Mouse (Mus musculus) regulatory T cell (primary cell): ENCODE measurements around the gene Kcnj10.

ENCODE experiments used
- in situ Hi-C: fragments of 300-600 bp; cut with MboI, MseI; formaldehyde crosslinking; loops from one replicate; pipeline ENCODE4 v1.15.1; 2025; ENCODE audit warnings: high pct_unique_total_duplicates

Kcnj10 gene

DNA sequence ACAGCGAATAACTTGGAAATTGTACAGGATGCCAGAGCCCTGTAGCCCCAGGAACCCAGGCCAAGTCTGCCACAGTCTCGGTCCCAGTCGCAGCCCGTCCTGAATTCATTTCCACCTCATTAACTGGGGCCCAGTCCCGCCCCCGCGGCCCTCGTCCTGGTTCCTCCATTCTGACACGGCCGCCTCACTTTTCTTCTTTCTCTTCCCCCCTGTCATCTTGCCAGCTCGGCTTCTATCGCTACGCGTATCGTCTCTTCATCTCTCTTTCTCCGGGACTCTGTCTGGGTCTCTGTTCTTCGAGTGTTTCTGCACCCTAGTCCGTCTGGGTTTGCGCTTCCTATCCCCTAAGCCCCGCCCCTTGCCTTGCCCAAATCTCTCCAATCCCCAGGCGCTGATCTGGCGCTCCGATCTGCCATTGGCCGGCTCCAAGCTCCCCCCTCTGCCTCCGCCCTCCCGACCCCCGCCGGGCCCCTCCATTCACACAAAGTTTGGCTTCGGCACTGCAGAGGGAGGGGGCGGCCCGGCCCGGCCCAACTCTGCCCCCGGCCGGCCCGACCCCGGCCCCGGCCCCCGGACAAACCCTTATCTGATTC is at the start of gene Kcnj10:
TSS of gene Kcnj10 (plus strand) at position 482 of the 593 bp plus-strand sequence.
- in situ Hi-C loops, result no loop called here

DNA sequence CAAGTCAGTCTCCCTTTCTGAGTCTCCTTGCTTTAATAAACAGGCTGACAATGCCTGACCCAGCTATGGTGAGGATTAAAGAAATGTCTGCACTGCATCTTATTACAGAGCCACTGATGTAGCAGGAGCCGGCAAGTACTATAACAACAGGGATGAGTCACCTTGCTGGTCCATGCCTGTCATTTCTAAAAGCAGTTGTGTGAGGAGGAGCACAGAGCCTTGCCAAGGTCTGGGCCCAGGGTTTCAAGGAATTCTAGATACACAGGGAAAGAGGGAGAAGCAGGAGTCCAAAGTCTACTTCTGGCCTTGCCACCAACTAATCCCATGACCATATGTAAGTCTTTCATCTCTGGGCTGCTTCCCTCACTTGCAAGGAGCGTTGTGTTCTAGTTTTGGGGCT is 48.1 kb upstream of the Kcnj10 start:
- in situ Hi-C loops, result no loop called here

DNA sequence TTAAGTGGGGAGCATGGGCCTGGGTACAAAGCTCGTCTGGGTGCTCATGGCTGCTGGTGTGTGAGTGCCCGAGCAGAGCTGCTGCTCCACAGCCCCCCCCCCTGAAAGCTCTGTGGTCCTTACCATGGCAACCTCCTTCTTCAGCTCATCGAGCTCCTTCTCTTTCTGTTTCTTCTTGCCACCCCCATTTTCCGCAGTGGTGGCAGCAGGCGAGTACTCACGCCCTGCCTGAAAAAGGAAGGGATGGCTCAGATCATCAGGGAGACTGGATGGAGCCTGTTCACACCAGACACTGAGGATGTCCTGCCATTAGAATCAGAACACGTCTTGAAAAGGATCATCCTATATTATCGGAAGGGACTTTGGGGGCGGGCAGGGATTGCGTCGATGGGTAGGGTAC is 47.6 kb upstream of the Kcnj10 start:
- in situ Hi-C loops, result no loop called here

DNA sequence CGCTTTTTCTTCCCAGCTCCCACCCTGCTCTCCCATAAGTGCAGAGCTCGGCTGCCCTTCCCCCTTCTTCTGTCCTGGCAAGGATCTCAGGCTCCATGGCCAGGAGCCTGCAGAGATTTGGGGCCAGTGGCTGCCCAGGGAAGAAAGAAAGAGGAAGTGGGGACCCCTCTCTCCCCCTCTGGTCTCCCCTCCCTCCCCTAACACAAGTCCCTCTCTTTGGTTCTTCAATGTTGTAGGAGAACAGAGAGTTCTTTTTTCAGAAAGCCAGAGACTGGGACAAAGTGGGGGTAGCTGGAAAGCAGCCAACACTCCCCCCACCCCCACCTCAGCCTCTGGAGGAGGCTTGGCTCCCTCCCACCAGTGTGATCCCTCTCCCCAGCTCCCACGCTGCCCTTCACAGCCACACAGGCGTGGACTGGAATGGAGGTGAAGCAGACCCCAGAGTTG is 45.2 kb upstream of the Kcnj10 start:
- in situ Hi-C loops, result no loop called here

DNA sequence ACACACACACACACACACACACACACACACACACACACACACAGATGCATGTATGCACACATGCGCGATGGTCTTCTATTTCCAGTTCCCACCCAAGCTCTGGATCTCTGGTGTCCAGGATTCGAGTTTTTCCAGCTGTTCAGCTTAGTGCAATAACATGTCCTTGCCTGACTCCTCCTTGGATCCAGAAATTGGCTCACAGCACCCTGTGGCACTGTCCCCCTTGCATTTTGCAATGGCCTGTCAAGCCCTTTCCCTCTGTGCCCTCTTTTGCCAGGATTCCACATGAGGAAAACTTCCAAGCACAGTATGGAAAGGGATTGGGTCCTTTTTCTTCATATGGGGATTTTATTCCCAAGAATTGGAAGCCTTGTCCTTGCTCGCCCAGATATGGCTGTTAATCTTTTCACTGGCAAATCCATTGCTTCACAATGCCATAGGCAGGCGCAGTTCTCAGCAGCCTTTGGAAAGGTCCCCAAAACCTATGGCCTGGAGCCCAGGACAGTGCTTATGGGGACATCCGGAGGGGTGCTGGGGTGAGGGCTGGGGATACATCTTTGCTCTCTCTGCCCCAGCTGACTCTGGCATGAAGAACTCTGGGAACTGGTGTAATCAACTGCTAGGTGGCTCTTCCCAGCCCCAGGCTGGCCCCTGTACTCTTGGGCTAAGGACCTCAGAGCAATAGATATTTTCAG is 44.0 kb upstream of the Kcnj10 start:
- in situ Hi-C loops, result no loop called here

DNA sequence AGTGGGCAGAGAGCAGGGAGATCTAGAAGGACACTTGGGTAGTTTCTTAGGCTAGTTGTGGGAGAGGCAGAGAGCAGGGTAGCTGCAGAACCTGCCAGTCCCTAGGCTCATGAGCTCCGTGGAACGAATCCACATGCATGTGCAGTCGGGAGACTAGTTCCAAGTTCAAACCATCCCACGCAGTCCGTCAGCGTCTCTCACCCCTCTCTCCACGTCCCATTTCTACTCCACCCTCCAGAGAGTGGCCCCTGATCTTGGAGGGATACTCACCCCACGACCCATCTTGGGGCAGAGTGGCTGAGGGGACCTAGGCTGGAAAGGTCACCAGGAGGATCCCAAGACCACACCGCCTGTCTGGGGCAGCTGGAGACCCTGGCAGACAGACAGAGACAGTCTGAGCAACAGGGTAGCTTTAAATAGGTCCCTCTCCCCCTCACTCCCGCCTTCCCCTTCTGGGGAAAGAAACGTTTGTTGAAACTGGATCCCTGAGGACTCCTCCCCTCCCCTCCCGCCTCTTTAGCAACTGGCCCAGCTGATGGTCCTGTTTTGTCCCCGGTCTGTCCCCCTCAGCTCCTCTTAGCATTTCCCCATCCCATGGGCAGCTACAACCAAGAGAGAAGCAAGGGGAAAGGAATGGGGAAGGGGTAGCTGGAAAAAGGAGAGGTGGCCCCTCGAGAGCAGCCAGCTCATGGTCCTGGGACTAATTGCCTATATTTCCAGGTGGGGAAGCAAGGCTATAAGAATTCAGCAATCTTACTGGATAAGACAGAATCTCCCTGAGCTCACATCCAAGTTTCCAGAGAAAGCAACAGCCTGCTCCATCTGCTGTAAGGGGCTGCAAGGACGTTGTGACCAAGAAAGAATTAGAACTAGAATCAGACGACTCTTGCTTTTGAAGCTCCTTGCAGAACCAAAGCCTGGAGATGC is 43.1 kb upstream of the Kcnj10 start, which contains the start of gene Atp1a2:
TSS of gene Atp1a2 (minus strand) at position 454 of the 927 bp plus-strand sequence.
- in situ Hi-C loops, result no loop called here

DNA sequence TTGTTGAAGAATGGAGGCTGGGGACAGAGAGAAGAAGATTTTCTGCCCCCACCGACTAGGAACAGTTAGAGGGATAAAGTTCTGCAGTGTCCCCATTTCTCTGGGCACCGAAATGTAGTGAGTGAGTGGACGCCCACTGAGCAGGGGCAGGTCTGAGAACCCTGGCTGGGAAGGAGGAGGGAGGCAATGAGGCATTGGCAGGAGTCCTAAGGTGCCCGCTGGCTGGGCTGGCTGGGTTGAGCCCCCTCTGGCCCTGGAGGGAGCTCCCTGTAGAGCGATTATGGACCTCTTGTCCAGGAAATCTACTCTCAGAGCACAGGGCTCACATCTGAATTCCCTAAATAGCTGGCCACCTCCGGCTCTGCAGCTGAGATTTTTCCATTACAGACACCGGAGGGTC is 41.5 kb upstream of the Kcnj10 start:
- in situ Hi-C loops, result no loop called here

DNA sequence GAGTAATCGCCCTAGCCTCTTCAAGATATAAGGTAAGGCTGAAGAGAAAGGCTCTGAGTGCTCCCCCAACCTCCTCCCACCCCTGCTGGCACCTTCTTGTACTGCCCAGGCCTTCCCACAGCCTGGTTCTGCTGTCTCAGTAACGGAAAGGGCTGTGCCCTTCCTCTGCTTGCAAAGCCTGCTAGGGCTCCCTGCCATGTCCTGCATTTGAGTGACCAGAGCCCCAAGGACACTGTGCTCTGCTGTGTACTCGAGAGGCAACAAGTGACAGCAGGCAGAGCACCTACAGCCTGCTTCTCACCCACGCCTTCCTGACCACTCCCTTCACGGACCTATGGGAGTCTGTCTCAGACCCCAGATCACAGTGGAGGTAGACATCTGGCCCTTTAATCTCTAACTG is 40.8 kb upstream of the Kcnj10 start:
- in situ Hi-C loops, result loop anchor here (10.0 kb wide), 1 partner anchor 85 kb away; the partner anchor contains the start of gene Casq1

DNA sequence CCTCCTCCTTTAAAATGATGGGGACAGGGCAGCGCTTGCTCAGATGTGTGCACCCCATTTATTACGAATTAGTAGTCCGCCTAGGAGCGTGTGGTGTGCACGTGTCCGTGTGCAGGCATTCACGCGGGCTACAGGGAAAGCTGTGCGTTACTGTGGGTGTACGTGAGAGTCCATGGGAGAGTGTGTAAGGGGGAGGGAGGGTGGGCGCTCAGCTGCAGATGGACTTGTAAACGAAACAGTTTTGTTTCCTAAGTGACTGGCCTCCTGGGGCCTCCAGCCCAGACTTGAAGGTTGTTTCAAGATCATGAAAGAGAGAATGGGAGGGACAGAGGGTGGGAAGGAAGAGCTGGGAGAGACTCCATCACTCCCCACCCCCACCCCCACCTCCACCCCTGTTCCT is 39.8 kb upstream of the Kcnj10 start:
- in situ Hi-C loops, result loop anchor here (10.0 kb wide), 1 partner anchor 86 kb away; the partner anchor contains the start of gene Casq1

DNA sequence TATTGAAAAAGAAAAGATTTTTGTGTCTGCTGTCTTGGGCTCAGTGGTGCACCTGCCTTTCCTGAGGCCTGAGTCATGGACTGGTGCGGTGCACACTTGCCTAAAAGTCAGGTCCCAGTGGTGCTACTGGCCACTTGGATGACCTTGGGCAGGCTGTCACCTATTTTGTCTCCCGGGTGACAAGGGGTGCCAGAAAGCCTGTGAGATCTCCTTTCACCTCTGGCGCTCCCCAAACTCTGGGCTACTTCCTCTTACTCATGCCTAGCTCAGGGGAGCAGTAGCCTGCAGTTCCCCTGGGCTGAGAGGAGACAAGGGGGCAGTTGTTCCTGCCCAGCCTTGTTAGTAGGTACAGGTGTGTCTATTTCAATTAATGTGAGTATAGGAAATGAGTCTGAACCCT is 38.7 kb upstream of the Kcnj10 start:
- in situ Hi-C loops, result loop anchor here (10.0 kb wide), 1 partner anchor 88 kb away; the partner anchor contains the start of gene Casq1

DNA sequence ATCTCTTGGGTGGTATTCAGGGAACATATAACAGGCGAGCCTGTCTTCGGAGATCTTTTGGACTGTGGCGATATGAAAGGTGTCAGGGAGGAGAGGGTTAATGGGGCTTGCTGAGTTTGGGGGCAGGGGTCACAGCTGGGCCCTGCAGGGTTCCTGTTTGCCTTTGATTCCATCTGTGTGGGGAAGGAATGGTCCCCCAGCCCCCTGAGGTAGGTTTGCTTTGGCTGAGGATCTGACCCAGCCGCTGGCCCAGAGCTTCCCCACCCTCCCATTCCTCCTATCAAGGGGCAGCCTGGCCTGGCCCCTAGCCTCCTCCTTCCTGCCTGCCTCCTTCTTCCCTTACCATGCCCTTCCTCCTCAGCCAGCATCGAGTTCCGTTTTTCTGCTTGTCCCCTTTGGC is 38.2 kb upstream of the Kcnj10 start:
- in situ Hi-C loops, result loop anchor here (10.0 kb wide), 1 partner anchor 88 kb away; the partner anchor contains the start of gene Casq1

DNA sequence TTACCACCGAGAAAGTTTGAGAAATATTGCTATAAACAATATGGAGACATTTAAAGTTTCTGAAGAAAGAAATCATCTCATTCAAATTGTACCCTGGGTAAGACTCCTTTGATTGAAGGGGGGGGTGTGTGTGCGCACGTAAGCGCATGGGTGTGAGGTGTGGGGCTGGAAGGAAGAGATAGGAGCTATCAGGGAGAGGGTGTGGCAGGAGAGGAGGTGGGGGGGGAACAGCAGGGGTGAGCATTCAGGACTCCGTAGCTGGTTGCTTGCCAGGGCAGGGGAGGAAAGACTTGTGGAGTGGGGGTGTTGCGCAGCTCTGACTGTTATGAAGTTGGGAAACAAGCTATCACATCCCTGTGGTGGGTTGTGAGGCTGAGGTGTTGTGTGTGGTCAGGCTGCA is 36.6 kb upstream of the Kcnj10 start:
- in situ Hi-C loops, result loop anchor here (10.0 kb wide), 1 partner anchor 90 kb away; the partner anchor contains the start of gene Casq1

DNA sequence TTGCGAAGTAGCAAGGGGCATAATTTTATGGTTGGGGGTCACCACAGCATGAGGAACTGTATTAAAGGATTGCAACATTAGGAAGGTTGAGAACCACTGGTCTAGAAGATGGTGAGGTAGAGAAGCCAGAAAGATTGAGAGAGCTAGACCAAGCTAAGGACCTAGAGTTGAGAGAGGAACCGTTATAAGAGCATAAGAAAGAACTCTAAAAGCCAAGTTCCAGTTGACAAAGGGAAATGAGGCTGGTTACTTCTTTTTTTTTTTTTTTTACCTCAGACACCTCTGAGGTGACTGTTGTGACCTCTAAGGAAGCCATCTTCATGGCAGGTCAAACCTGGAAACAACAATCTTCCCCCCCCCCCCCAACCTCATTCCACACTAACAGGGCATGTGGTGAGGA is 35.9 kb upstream of the Kcnj10 start:
- in situ Hi-C loops, result loop anchor here (10.0 kb wide), 1 partner anchor 90 kb away; the partner anchor contains the start of gene Casq1

DNA sequence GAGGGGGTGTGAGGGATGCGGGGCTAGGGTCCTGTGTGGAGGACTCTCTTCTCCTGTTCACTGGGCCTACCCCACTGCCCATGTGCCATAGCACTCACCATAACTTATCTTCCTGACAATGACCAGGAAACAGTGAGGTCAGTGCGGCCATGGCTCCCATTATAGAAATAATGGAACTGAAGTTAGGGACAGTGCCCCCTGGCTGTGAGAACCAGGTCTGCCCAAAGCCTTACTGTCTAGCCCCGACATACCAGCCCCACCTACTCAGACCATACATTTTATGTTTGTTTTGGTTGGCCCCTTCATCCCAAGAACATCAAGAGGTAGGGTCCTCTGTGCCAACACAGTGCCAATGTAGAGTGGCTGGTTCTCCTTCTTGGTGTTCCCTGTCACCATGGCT is 35.4 kb upstream of the Kcnj10 start:
- in situ Hi-C loops, result loop anchor here (10.0 kb wide), 1 partner anchor 91 kb away; the partner anchor contains the start of gene Casq1

DNA sequence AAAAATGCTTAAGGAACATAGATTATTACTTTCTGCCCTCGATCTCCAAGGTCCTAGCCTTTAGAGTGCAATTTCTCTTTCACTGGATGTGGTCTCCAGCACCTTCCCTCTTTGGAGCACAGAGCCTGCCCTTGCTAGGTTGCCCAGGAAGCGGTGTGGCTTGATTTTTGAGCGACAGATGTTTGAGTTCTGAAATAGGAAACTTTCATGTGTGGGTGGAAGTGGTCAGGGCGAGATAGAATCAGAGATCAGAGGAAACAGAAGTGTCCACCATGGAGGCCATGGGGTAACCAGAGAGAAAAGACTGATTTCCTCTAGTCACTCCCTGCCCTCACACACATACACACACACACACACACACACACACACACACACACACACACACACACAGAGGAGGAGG is 34.8 kb upstream of the Kcnj10 start:
- in situ Hi-C loops, result loop anchor here (10.0 kb wide), 1 partner anchor 91 kb away; the partner anchor contains the start of gene Casq1

DNA sequence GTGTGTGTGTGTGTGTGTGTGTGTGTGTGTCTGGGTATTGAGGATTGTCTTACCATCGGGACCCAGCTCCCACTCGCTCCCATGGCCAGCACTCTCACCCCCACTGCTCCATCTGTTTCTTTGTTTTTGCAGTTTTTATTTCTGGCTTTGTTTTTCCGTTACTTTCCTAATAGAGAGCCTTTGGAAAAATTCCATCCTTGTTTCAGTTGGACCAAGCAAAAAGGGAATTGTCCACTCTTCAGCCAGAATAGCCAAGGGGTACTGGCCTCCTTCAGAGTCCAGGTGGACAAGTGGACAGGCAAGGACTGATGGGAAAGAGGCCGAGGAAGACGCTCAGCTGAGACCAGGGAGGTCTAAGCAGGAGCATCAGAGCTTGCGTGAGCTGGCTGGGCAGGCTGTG is 34.1 kb upstream of the Kcnj10 start:
- in situ Hi-C loops, result loop anchor here (10.0 kb wide), 1 partner anchor 92 kb away; the partner anchor contains the start of gene Casq1

DNA sequence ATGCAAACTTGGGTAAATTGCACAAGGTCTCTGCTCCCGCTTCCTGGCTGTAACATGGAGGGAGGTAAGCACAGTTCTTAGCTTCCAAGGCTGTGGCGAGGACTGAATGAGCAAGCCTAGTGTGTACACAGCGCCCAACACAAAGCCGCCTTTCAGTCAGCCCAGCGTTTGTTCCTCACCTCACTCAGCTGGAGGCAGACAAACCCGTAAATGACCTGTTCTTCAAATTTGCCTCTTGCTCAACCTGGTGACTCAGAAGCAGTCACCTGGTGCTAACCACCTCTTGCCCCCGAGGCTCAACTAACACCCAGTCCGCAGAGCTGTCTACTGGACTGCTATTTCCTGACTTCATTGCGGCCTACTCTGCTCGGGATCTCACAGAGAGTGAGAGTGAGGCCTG is 33.1 kb upstream of the Kcnj10 start:
- in situ Hi-C loops, result loop anchor here (10.0 kb wide), 1 partner anchor 93 kb away; the partner anchor contains the start of gene Casq1

DNA sequence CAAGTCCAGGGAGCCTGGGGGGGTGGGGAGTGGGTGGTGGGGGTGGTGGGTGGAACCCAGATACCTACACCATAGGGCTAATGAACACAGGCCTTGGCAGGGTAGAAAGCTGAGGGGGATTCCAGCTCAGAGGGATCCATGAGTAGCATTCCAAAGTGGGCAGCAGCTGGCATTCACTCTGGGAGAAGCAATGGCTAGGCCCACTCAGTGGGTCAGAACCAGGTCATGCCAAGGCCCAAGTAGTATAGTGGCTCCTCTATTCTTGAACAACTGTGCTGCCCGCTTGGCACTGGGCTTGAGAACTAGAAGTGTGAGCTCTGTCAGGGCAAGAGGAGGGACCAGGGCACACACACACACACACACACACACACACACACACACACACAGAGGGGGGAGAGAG is 32.6 kb upstream of the Kcnj10 start:
- in situ Hi-C loops, result loop anchor here (10.0 kb wide), 1 partner anchor 94 kb away; the partner anchor contains the start of gene Casq1

DNA sequence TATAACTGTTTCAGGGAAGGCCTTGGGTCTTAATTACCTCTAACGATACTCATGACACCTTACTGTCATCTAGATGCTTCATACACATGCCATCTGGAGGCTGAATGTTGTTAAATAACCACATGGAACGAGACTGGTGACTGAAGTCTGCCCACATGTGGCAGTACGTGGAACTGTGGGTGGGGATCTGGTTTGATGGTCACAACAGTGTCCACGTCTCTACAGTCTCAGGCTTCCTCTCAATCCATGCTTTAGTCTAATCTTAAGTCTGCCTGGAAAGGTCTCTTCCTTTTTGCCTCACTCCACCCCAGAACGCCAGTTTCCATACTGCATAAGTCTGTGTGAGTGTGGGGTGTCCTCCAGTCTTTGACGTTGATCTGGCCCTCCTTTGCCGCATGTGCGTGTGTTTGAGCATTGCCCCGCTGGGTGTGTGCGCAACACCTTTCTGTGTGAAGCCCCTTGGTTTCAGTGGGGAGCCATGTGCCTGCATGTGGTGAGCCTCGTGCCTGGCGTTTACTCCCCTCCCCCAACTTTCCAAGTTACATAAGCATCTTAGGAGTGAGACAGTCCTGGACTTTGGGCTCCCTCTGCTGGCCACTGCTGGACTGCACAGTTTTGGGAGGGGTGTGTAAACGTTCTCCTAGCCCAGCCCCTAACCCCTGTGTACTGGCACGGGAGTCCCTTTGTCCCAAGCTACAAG is 31.2 kb upstream of the Kcnj10 start:
- in situ Hi-C loops, result loop anchor here (5.0 to 10.0 kb wide), 3 partner anchors 95 to 265 kb away; partner anchors contain the start of genes Casq1 and Dcaf8

DNA sequence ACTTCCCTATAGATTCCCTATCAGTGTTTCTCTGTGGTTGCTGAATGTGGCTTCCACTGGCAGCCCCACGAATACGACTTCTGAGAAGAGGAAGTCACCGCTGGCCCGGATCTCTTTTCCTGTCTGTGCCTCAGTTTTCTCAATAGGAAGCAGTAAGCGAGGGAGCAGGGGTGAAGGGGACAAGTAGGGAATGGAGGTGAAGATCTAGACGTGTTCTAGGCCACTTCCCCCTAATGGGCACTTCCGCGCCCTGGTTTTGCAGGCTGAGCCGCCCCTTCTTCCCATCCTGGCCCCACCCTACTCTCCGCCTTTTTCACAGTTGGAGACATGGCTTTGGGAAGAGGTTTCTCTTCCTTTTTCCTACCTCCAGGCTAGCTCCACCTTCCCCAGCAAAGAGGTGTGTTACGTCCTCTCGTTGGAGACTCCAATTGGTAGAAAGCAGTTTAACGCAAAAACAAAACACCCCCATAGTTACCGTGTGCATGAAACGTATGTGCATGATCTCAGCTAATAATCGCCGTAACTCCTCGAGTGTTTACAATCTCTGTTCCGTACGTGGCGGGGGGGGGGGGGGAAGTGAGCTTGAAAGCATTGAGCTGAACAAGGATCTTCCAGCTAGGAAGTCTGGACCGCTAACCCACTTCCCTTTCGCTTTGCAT is 29.6 kb upstream of the Kcnj10 start:
- in situ Hi-C loops, result loop anchor here (5.0 to 10.0 kb wide), 2 partner anchors 164 to 267 kb away; partner anchors contain the start of gene Dcaf8
